Mouse (Mus musculus): ENCODE measurements around the gene Itga4.

GRCm38 (mm10) chr2:79309454-79310118, 54.4 kb downstream of the Itga4 start:
- TF ChIP-seq SMC3 (IDR thresholded peaks at IDR 0.05; ENCODE audit: low read depth, low read length) (no peak), E2F4 (IDR thresholded peaks at IDR 0.05; ENCODE audit: borderline replicate concordance, low read depth, low read length) (no peak), USF2 (IDR thresholded peaks at IDR 0.05; ENCODE audit: borderline replicate concordance in 1 of 2, insufficient read depth in 1 of 2, low read depth in 1 of 2, low read length in 2 of 2) (no peak), HCFC1 (IDR thresholded peaks at IDR 0.05; ENCODE audit: low read depth, low read length) (no peak), USF1 (IDR thresholded peaks at IDR 0.05; ENCODE audit: low read depth, low read length) (no peak), POLR2AphosphoS5 (IDR thresholded peaks at IDR 0.05; ENCODE audit: borderline replicate concordance, low read depth, low read length) (no peak), RCOR1 (IDR thresholded peaks at IDR 0.05; ENCODE audit: low read depth, low read length) (no peak), BHLHE40 (IDR thresholded peaks at IDR 0.05; ENCODE audit: borderline replicate concordance, low read depth, low read length) (no peak), CTCF (IDR thresholded peaks at IDR 0.05 in 2 of 3, conservative IDR thresholded peaks at IDR 0.05 in 1 of 3; ENCODE audit: control insufficient read depth in 1 of 3, insufficient read depth in 1 of 3, low read depth in 2 of 3, low read length in 3 of 3, poor library complexity in 1 of 3, severe bottlenecking in 1 of 3) (no peak), CHD2 (IDR thresholded peaks at IDR 0.05; ENCODE audit: low read length) (no peak), POLR2AphosphoS2 (IDR thresholded peaks at IDR 0.05; ENCODE audit: low read length) (no peak), EP300 (IDR thresholded peaks at IDR 0.05; ENCODE audit: low read depth in 1 of 2, low read length in 2 of 2) (no peak), MAFK (IDR thresholded peaks at IDR 0.05; ENCODE audit: borderline replicate concordance, low read depth, low read length) (no peak)

Data from MEL (cell line).